ENCODE assay signal across 15 mouse cellular contexts in the genomic region with DNA sequence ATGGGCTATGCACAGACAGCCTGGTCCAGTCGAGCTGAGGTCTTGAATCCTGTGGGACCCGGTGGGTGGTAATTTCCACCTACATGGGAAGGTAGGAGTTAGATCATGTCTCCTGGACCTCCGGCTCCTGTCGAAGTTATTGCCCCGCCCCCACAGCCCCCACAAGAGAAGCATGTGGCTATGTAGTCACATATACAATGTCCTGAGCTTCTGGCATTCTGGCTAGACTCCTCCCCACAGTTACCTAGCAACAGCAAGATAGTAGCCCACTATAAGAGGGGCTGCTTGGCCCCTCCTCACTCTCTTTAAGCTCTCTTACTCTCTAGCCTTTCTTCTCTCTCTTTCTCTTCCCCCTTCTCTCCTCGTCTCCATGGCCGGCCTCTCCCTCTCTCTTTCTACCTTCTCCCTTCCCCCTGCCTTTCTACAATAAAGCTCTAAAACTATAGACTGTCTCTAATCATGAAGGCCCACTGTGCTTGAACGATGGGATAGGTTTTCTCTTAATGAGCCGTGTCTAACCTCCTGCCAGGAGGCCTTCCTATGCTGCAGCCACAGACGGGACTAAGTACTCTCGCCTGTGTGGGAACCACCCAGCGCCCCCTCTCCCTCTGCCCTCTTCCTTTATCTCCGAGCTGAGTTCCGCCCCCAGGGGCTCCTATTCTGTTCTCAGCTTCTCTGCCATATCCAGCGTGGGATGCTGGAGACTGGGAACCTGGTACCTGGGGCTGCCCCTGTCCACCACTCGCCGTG. TPM values are rescaled to one million over a fixed set of nuclear protein-coding genes. Genes with fewer than 3 reads are reported as not detected.
DNase-seq lines count a peak whose midpoint lies in the region; ATAC-seq lines count a peak whose summit lies in the region.
"Had no signal": no experiment of that assay in that cellular context is flagged by ENCODE, and none has a peak within 500 bp of the region (broad histone marks: within the 10 kb centered on the region; RNA-seq: fewer than 3 reads in every experiment).

No protein-coding gene starts in this region.

- peak overlapping the region; percentile 26; the same call in 1 of the 2 replicates for H3K4me2 ChIP-seq in midbrain, embryonic 13.5 days (replicated peaks)
- H3K4me2 ChIP-seq: liver, embryonic 13.5 days had no signal

- peak; percentile 92 for ATAC-seq in midbrain, embryonic 13.5 days

- H3K36me3 ChIP-seq in hindbrain, embryonic 10.5 days = no peaks in the 10 kb centered on the region
- H3K36me3 ChIP-seq in midbrain, embryonic 13.5 days = no peaks in the 10 kb centered on the region
- H3K36me3 ChIP-seq: liver, embryonic 13.5 days had no signal

- peak; percentile 83 for DNase-seq in heart, adult 11 months
- no peak for DNase-seq in heart, postnatal 25 days (ENCODE audit: low spot score)
- DNase-seq in embryo, embryonic 9.5 days (ENCODE audit: extremely low spot score) = peak; percentile 46
- DNase-seq in hindbrain, embryonic 10.5 days (ENCODE audit: low spot score) = peak; percentile 52
- DNase-seq in left cerebral cortex, postnatal 14 days (ENCODE audit: low spot score in 2 of 2) = no peak
- DNase-seq in Muller cell, postnatal 12 days (ENCODE audit: inconsistent ontology term) = no peak
- no peak for DNase-seq in cerebellum, postnatal 14 days
- DNase-seq: gastrocnemius, postnatal 10 days; liver, embryonic 13.5 days had no signal

- H3K4me3 ChIP-seq in hindbrain, embryonic 10.5 days = peak overlapping the region; percentile 18; the same call in 1 of the 2 replicates
- H3K4me3 ChIP-seq in midbrain, embryonic 13.5 days (replicated peaks) = no peak overlapping the region
- H3K4me3 ChIP-seq: liver, embryonic 13.5 days; megakaryocyte, embryonic 14.5 days had no signal

- intact Hi-C loops in heart, postnatal 25 days (cut with DNase I) = no loop called here
- intact Hi-C loops in left cerebral cortex, postnatal 14 days (cut with DNase I) = no loop called here

- no peak overlapping the region; the same call in 1 of the 2 replicates for H3K9ac ChIP-seq in midbrain, embryonic 13.5 days (replicated peaks)
- H3K9ac ChIP-seq: liver, embryonic 13.5 days had no signal

- no peaks in the 10 kb centered on the region for H3K9me3 ChIP-seq in hindbrain, embryonic 10.5 days
- no peaks in the 10 kb centered on the region for H3K9me3 ChIP-seq in midbrain, embryonic 13.5 days
- H3K9me3 ChIP-seq: liver, embryonic 13.5 days; megakaryocyte, embryonic 14.5 days had no signal

- H3K27ac ChIP-seq in hindbrain, embryonic 10.5 days = peak overlapping the region; percentile 80
- peak overlapping the region; percentile 31; the same call in 1 of the 2 replicates for H3K27ac ChIP-seq in midbrain, embryonic 13.5 days
- H3K27ac ChIP-seq: liver, embryonic 13.5 days had no signal

- 28% methylated on average over 17 of the region's 17 CpGs for WGBS in hindbrain, embryonic 10.5 days
- WGBS in midbrain, embryonic 13.5 days = 20% methylated on average over 17 of the region's 17 CpGs

- H3K27me3 ChIP-seq in hindbrain, embryonic 10.5 days (ENCODE audit: insufficient read depth, poor library complexity, severe bottlenecking) = peaks cover 3% of the 10 kb centered on the region; the same call in 1 of the 2 replicates
- H3K27me3 ChIP-seq in midbrain, embryonic 13.5 days = no peaks in the 10 kb centered on the region
- H3K27me3 ChIP-seq: liver, embryonic 13.5 days had no signal

- H3K4me1 ChIP-seq in hindbrain, embryonic 10.5 days (replicated peaks) = peaks cover 20% of the 10 kb centered on the region
- peaks cover 18% of the 10 kb centered on the region for H3K4me1 ChIP-seq in midbrain, embryonic 13.5 days (replicated peaks)
- H3K4me1 ChIP-seq: liver, embryonic 13.5 days had no signal

RNA-seq across cellular contexts. Expression of a gene that starts 12.3 kb away (rescaled TPM):
- total RNA-seq in heart, postnatal 25 days (2021) = not detected
- 0.65 and 0.71 TPM in 2 replicates for polyA plus RNA-seq in hindbrain, embryonic 10.5 days (2016; fragmentation: Nextera tagmentation; extraction: Ambion mirVana)
- 2.6 and 2.8 TPM in 2 replicates for polyA plus RNA-seq in midbrain, embryonic 13.5 days (2015; fragmentation: Nextera tagmentation; extraction: Ambion mirVana)
- 10 to 100 TPM; 11.7 to 14.0 TPM for total RNA-seq in left cerebral cortex, postnatal 14 days (2021)
- total RNA-seq: common myeloid progenitor, adult 5-6 weeks had no signal

RNA-seq across cellular contexts. Expression of a gene that starts 31.4 kb away (rescaled TPM):
- total RNA-seq in heart, postnatal 25 days (2021) = not detected
- polyA plus RNA-seq in hindbrain, embryonic 10.5 days (2016; fragmentation: Nextera tagmentation; extraction: Ambion mirVana) = 0.24 TPM in 1 of 2 replicates, not detected in the other
- polyA plus RNA-seq in midbrain, embryonic 13.5 days (2015; fragmentation: Nextera tagmentation; extraction: Ambion mirVana) = not detected in 2 replicates
- total RNA-seq in left cerebral cortex, postnatal 14 days (2021) = not detected
- total RNA-seq: adrenal gland, adult 8-10 months; common myeloid progenitor, adult 5-6 weeks; gastrocnemius, postnatal 10 days; layer of hippocampus, postnatal 25 days had no signal
- polyA plus RNA-seq: liver, embryonic 13.5 days; stomach, embryonic 14.5 days had no signal

Comparison
In these comparisons a context has a peak if more than half of its experiments do, and no peak if none do; other contexts are left out.
1. DNase-seq: peak in heart, adult 11 months (single experiment), embryo, embryonic 9.5 days (single experiment) and hindbrain, embryonic 10.5 days (single experiment); none in heart, postnatal 25 days (single experiment), left cerebral cortex, postnatal 14 days (0 of 2), Muller cell, postnatal 12 days (single experiment) and cerebellum, postnatal 14 days (0 of 2).
2. RNA of a gene that starts 12.3 kb away (total RNA-seq): 11.7 to 14.0 TPM in left cerebral cortex, postnatal 14 days; not detected in heart, postnatal 25 days; every median in the first group is over 10 times any median in the second.